Mouse (Mus musculus): Measurements from ENCODE around the gene Tbc1d2b. TPM values are rescaled to one million over a fixed set of nuclear protein-coding genes. Genes with fewer than 3 reads are reported as not detected.

Gene Tbc1d2b
- polyA plus RNA-seq, 1 experiment from 2014 or later, result 11.7 TPM

DNA sequence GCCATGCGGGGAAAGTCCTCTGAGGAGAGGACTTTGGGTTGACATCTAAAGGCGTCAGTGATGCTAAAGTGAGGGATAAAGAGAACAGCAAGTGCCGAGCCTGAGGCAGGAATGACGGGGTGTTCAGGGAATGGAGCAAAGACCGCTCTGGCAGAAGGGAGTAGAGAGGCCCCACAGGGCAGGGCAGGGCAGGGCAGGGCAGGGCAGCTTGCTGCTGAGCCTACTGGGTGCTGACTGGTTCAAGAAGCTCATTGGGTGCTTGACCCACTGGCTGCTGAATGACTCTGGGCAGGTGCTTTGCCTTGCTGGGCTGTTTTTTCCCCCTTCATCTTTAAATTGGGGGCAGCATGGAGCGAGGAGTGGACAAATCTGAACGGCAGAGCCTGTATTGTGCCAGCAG, 74.3 kb downstream of the Tbc1d2b start:
- H3K9me3 ChIP-seq, result no peaks in the 10 kb centered on the region
- H3K9ac ChIP-seq, result no peak overlapping the region
- no peaks in the 10 kb centered on the region for H3K4me1 ChIP-seq
- H3K27me3 ChIP-seq (replicated peaks), result no peaks in the 10 kb centered on the region
- H3K36me3 ChIP-seq, result peaks cover 71% of the 10 kb centered on the region
- no peak overlapping the region for H3K4me3 ChIP-seq
- no peak overlapping the region for H3K4me2 ChIP-seq (replicated peaks)
- no peak overlapping the region for H3K27ac ChIP-seq
- no peak for ATAC-seq (ENCODE audit: low FRiP score, low read depth)
- 89% methylated on average over 7 of the region's 7 CpGs for WGBS

- no peaks in the 10 kb centered on the region for H3K4me1 ChIP-seq
- H3K9me3 ChIP-seq, result no peaks in the 10 kb centered on the region
- no peak for ATAC-seq (ENCODE audit: low FRiP score, low read depth)
- H3K9ac ChIP-seq, result no peak overlapping the region
- 80% methylated on average over 10 of the region's 10 CpGs for WGBS
- H3K4me2 ChIP-seq (replicated peaks), result no peak overlapping the region
- H3K27ac ChIP-seq, result no peak overlapping the region
- H3K36me3 ChIP-seq, result peaks cover 70% of the 10 kb centered on the region
- no peak overlapping the region for H3K4me3 ChIP-seq
- H3K27me3 ChIP-seq (replicated peaks), result no peaks in the 10 kb centered on the region
Observed at GRCm38 (mm10) chr9:90195000-90195399, 75.6 kb downstream of the Tbc1d2b start.

- no peak overlapping the region for H3K9ac ChIP-seq
- H3K27me3 ChIP-seq (replicated peaks), result no peaks in the 10 kb centered on the region
- no peak overlapping the region for H3K4me3 ChIP-seq
- peaks cover 79% of the 10 kb centered on the region for H3K36me3 ChIP-seq
- ATAC-seq (ENCODE audit: low FRiP score, low read depth), result no peak
- no peak overlapping the region for H3K4me2 ChIP-seq (replicated peaks)
- no peak overlapping the region for H3K27ac ChIP-seq
- 81% methylated on average over 5 of the region's 5 CpGs for WGBS
- no peaks in the 10 kb centered on the region for H3K9me3 ChIP-seq
- H3K4me1 ChIP-seq, result no peaks in the 10 kb centered on the region
Observed at GRCm38 (mm10) chr9:90189391-90189790, 81.2 kb downstream of the Tbc1d2b start.

DNA sequence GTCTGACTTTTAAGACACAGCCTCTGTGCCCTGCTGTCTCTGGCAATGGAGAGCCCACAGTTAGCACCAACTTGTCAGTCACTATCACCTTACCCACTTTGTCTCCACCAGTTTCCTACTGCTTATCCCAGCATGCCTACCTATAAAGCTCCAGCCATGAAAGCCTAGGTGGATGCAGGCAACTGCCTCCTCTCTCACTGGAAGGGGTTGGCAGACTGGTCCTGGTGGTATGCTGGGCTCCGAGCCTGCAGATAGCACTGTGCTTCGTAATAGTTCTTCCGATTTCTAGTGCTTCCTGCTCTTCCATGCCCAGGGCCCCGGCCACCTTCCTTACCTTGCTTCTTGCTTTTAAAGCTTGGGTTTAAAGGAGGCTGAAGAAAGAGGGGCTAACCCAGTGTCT, 81.7 kb downstream of the Tbc1d2b start:
- Histone ChIP-seq H3K27me3 (replicated peaks) (no peaks in the 10 kb centered on the region), H3K4me2 (replicated peaks) (no peak overlapping the region), H3K27ac (no peak overlapping the region), H3K9me3 (no peaks in the 10 kb centered on the region), H3K4me3 (no peak overlapping the region), H3K4me1 (no peaks in the 10 kb centered on the region), H3K9ac (no peak overlapping the region), H3K36me3 (peaks cover 75% of the 10 kb centered on the region)
- ATAC-seq (ENCODE audit: low FRiP score, low read depth), result no peak
- 94% methylated on average over 4 of the region's 4 CpGs for WGBS

DNA sequence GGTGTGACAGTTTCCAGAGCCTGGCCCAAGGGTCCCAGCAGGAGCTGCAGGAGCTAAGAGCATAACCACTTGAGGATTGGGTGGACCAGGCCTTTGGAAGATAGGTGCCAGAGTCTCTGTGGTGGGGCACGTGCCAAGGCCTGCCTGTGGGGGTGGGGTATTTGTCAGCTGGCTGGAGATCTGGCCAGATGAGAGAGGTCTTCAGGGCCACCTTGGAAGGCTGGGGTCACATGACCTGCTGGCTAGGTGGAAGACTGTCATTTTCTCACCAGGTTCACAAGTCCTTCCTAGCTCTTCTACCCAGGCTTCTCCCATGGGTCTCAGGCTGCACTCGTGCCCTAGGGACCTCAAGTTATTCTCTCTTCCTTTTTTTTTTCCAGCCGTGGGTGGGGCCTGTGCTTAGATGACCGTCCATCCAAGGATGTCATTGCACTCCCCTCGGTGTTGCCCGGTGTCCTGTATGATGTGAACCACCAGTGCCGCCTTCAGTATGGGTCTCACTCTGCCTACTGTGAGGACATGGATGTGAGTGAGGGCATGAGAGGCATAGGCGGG, 85.2 kb downstream of the Tbc1d2b start:
- Histone ChIP-seq H3K9ac (no peak overlapping the region), H3K4me2 (replicated peaks) (no peak overlapping the region), H3K27me3 (replicated peaks) (no peaks in the 10 kb centered on the region), H3K27ac (no peak overlapping the region), H3K9me3 (no peaks in the 10 kb centered on the region), H3K4me1 (no peaks in the 10 kb centered on the region), H3K36me3 (peaks cover 59% of the 10 kb centered on the region), H3K4me3 (no peak overlapping the region)
- no peak for ATAC-seq (ENCODE audit: low FRiP score, low read depth)
- 81% methylated on average over 8 of the region's 8 CpGs for WGBS

- Histone ChIP-seq H3K27me3 (replicated peaks) (no peaks in the 10 kb centered on the region), H3K4me2 (replicated peaks) (no peak overlapping the region), H3K9ac (no peak overlapping the region), H3K4me1 (no peaks in the 10 kb centered on the region), H3K4me3 (no peak overlapping the region), H3K36me3 (peaks cover 61% of the 10 kb centered on the region), H3K9me3 (no peaks in the 10 kb centered on the region), H3K27ac (no peak overlapping the region)
- 71% methylated on average over 8 of the region's 8 CpGs for WGBS
- ATAC-seq (ENCODE audit: low FRiP score, low read depth), result no peak
Observed at GRCm38 (mm10) chr9:90184116-90184515, 86.5 kb downstream of the Tbc1d2b start.

DNA sequence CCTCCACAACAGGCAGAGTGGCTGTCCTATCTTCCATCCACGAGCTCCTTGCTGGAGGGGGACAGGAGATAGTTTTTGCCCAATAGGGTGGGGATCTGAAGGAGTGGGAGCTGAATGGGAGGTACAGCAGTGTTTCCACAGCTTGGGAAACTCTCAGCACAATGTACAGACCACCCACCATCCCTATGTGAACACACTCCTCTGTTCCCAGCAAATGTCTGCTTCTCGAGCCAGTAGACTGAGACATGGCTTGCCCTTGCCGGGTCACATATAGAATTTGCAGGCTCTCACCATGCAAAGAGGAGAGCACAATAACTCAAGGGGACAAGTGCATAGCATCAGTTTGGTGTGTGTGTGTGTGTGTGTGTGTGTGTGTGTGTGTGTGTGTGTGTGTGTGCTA, 87.1 kb downstream of the Tbc1d2b start:
- H3K4me3 ChIP-seq, result no peak overlapping the region
- no peaks in the 10 kb centered on the region for H3K27me3 ChIP-seq (replicated peaks)
- WGBS, result 78% methylated on average over 3 of the region's 3 CpGs
- ATAC-seq (ENCODE audit: low FRiP score, low read depth), result no peak
- H3K4me2 ChIP-seq (replicated peaks), result no peak overlapping the region
- peaks cover 61% of the 10 kb centered on the region for H3K36me3 ChIP-seq
- no peak overlapping the region for H3K9ac ChIP-seq
- no peaks in the 10 kb centered on the region for H3K4me1 ChIP-seq
- H3K9me3 ChIP-seq, result no peaks in the 10 kb centered on the region
- no peak overlapping the region for H3K27ac ChIP-seq

DNA sequence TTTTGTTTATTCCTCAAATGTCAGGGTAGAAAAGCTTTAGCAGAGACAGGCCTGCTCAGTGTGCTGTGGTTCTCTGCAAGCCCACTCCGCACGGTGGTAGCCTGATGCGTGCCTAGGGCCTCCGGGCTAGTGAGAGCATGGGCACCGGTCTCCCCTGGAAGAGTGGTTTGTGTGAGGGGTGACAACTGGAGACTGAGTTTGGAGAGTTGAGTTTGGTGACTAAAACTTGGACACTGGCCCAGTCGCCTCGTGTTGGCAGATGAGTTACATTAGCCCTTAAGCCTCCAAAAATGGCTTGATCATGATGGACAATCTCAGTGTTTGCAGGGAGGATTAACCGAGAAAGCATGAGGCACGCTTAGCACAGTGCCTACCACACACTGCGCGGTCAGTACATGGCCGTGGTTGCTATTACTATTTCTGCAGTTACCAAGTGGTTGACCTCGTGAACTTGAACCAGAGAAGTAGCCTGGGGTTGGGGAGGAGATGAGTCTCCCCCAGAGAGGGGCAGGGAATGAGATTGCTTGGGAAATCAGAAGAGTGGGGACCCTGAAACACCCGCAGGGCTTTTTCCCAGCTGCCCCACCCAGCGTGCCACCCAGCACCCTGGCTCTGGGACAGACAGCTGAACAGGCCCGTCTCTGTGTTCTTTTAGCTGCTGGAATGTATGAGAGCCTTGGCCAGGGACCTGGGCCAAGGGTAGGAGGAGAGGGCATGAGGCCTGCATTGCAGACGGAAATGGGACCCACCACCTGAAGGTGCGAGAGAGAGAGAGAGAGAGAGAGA, 87.8 kb downstream of the Tbc1d2b start:
- Histone ChIP-seq H3K9me3 (no peaks in the 10 kb centered on the region), H3K27me3 (replicated peaks) (no peaks in the 10 kb centered on the region), H3K4me1 (no peaks in the 10 kb centered on the region), H3K27ac (no peak overlapping the region), H3K9ac (no peak overlapping the region), H3K4me2 (replicated peaks) (no peak overlapping the region), H3K4me3 (no peak overlapping the region), H3K36me3 (peaks cover 61% of the 10 kb centered on the region)
- 90% methylated on average over 18 of the region's 18 CpGs for WGBS
- ATAC-seq (ENCODE audit: low FRiP score, low read depth), result no peak

DNA sequence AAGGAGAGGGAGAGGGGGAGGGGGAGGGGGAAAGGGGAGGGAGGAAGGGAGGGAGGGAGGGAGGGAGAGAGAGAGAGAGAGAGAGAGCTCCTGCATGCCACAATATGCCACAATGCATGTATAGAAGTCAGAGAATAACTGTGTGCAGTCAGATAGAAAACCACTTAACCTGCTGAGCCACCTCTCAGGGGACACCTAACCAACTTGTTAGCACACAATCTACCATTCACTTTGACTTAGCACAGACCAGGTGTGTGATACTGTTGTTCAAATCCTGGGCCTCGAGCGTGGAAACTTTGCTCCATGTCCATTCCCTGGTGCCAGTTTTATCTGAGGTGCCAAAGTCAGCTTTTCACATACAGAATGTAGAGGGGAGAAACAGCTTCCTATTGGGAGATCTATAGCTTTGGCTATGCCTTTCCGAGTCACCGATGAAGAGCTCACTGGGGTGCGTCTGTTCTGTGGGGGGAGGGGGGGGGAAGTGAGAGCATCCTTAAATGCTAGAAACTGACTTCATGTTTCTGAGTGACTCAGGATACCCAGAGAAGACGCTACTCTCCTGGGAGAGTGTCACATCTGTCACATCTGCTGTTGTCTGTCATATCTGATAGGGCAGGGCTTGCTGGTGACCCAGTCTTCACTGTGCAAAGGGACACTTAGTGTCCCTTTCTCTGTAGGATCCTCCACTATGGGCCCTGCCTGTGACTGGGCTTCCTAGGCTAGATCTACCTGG, 88.8 kb downstream of the Tbc1d2b start:
- H3K27ac ChIP-seq, result no peak overlapping the region
- no peak overlapping the region for H3K9ac ChIP-seq
- ATAC-seq (ENCODE audit: low FRiP score, low read depth), result no peak
- no peak overlapping the region for H3K4me2 ChIP-seq (replicated peaks)
- 88% methylated on average over 6 of the region's 6 CpGs for WGBS
- H3K4me1 ChIP-seq, result no peaks in the 10 kb centered on the region
- H3K9me3 ChIP-seq, result no peaks in the 10 kb centered on the region
- H3K27me3 ChIP-seq (replicated peaks), result no peaks in the 10 kb centered on the region
- H3K4me3 ChIP-seq, result no peak overlapping the region
- H3K36me3 ChIP-seq, result peaks cover 61% of the 10 kb centered on the region

GRCm38 (mm10) chr9:90179409-90179808, 91.2 kb downstream of the Tbc1d2b start:
- no peak overlapping the region for H3K4me2 ChIP-seq (replicated peaks)
- no peaks in the 10 kb centered on the region for H3K27me3 ChIP-seq (replicated peaks)
- no peaks in the 10 kb centered on the region for H3K4me1 ChIP-seq
- no peak overlapping the region for H3K9ac ChIP-seq
- H3K9me3 ChIP-seq, result no peaks in the 10 kb centered on the region
- peaks cover 74% of the 10 kb centered on the region for H3K36me3 ChIP-seq
- no peak overlapping the region for H3K4me3 ChIP-seq
- ATAC-seq (ENCODE audit: low FRiP score, low read depth), result no peak
- H3K27ac ChIP-seq, result no peak overlapping the region
- WGBS, result 90% methylated on average over 5 of the region's 5 CpGs

GRCm38 (mm10) chr9:90173330-90173729, 97.3 kb downstream of the Tbc1d2b start:
- Histone ChIP-seq H3K36me3 (peaks cover 65% of the 10 kb centered on the region), H3K4me1 (no peaks in the 10 kb centered on the region), H3K9ac (no peak overlapping the region), H3K9me3 (no peaks in the 10 kb centered on the region), H3K27me3 (replicated peaks) (no peaks in the 10 kb centered on the region), H3K27ac (no peak overlapping the region), H3K4me2 (replicated peaks) (no peak overlapping the region), H3K4me3 (no peak overlapping the region)
- no peak for ATAC-seq (ENCODE audit: low FRiP score, low read depth)
- WGBS, result 85% methylated on average over 3 of the region's 3 CpGs

- Histone ChIP-seq H3K4me1 (no peaks in the 10 kb centered on the region), H3K4me3 (no peak overlapping the region), H3K4me2 (replicated peaks) (no peak overlapping the region), H3K9me3 (no peaks in the 10 kb centered on the region), H3K27ac (no peak overlapping the region), H3K9ac (no peak overlapping the region), H3K36me3 (peaks cover 59% of the 10 kb centered on the region), H3K27me3 (replicated peaks) (no peaks in the 10 kb centered on the region)
- 79% methylated on average over 8 of the region's 8 CpGs for WGBS
- no peak for ATAC-seq (ENCODE audit: low FRiP score, low read depth)
Observed at GRCm38 (mm10) chr9:90172528-90173321, 97.9 kb downstream of the Tbc1d2b start.

Measured in neural tube, embryonic 12.5 days (tissue).